Mouse (Mus musculus) forebrain, embryonic 10.5 days (tissue): ENCODE measurements around the gene Yju2. TPM values are rescaled to one million over a fixed set of nuclear protein-coding genes. Genes with fewer than 3 reads are reported as not detected.
A peak's percentile ranks its signal among the peaks of the same experiment; 100 is the strongest.
"Not testable (repeated sequence)": the region's sequence is repeated elsewhere in the genome, so short reads cannot be mapped to it uniquely, and the experiment has no call there.

ENCODE experiments used
- DNase-seq: peaks from one replicate; pipeline ENCODE4 v3.0.0-alpha.2; 2017; ENCODE audit warnings: low spot score; ENCODE audit errors: extremely low spot score
- H3K27ac ChIP-seq: fragments of 300-500 bp; sonication (generic); 2 replicates; pipeline ENCODE4 v1.5.1; 2016; ENCODE audit warnings: mild to moderate bottlenecking
- H3K27me3 ChIP-seq: fragments of 300-500 bp; sonication (generic); 2 replicates; pipeline ENCODE4 v1.6.1; 2016; ENCODE audit warnings: mild to moderate bottlenecking; ENCODE audit not compliant: poor library complexity, severe bottlenecking
- H3K36me3 ChIP-seq: fragments of 300-500 bp; sonication (generic); replicated peaks from 2 replicates; pipeline ENCODE4 v1.6.1; 2016; ENCODE audit warnings: mild to moderate bottlenecking, moderate library complexity
- H3K4me1 ChIP-seq: fragments of 300-500 bp; sonication (generic); 2 replicates; pipeline ENCODE4 v1.6.1; 2016
- H3K4me3 ChIP-seq: fragments of 300-500 bp; sonication (generic); 2 replicates; pipeline ENCODE4 v1.5.1; 2016; ENCODE audit warnings: mild to moderate bottlenecking, moderate library complexity
- H3K9me3 ChIP-seq: fragments of 300-500 bp; sonication (generic); 2 replicates; pipeline ENCODE4 v1.6.1; 2016; ENCODE audit warnings: mild to moderate bottlenecking, moderate library complexity
- WGBS: fragments of 180-500 bp; shearing (Covaris S2); methylation state at CpG from one replicate; pipeline ENCODE4 v1.1.7; 2016; 5-methylcytosine and 5-hydroxymethylcytosine counted together
- polyA plus RNA-seq: library from polyadenylated mRNA; unstranded; fragments of >200 nt; fragmentation: Nextera tagmentation; extraction: Ambion mirVana; gene quantifications from 2 replicates; pipeline ENCODE4 v1.2.1, GENCODE M21; 2016

The Yju2 gene
- 29.2 and 30.4 TPM in 2 replicates for polyA plus RNA-seq

GRCm38 (mm10) chr17:55958918-55959728 is at the start of gene Yju2:
Gene Yju2, plus strand, starts transcription at chr17:55959099.
- Histone ChIP-seq H3K4me3 (peak within 1 kb of the TSS; percentile 63), H3K4me1 (peaks cover 44% of the 10 kb centered on the region), H3K36me3 (peaks cover 33% of the 10 kb centered on the region), H3K27me3 (peaks cover 15% of the 10 kb centered on the region), H3K9me3 (no peaks in the 10 kb centered on the region), H3K27ac (peak within 1 kb of the TSS; percentile 91)
- under 1% methylated on average over 46 of the region's 46 CpGs for WGBS
- peak; percentile 93 for DNase-seq

GRCm38 (mm10) chr17:55931553-55932502 is 27.1 kb upstream of the Yju2 start:
- Histone ChIP-seq H3K27me3 (no peaks in the 10 kb centered on the region), H3K4me1 (peaks cover 15% of the 10 kb centered on the region), H3K36me3 (no peaks in the 10 kb centered on the region), H3K4me3 (peak overlapping the region; percentile 65), H3K27ac (peak overlapping the region; percentile 94), H3K9me3 (peaks cover 7% of the 10 kb centered on the region; the same call in 1 of the 2 replicates)
- DNase-seq, result peak; percentile 84
- 1% methylated on average over 33 of the region's 33 CpGs for WGBS

GRCm38 (mm10) chr17:55932635-55933034 is 26.3 kb upstream of the Yju2 start:
- H3K9me3 ChIP-seq, result peaks cover 7% of the 10 kb centered on the region; the same call in 1 of the 2 replicates
- DNase-seq, result no peak
- H3K36me3 ChIP-seq, result no peaks in the 10 kb centered on the region
- peak overlapping the region; percentile 94 for H3K27ac ChIP-seq
- H3K4me1 ChIP-seq, result peaks cover 15% of the 10 kb centered on the region
- WGBS, result 73% methylated on average over 2 of the region's 2 CpGs
- no peaks in the 10 kb centered on the region for H3K27me3 ChIP-seq
- H3K4me3 ChIP-seq, result peak overlapping the region; percentile 65

- Histone ChIP-seq H3K36me3 (peaks cover 5% of the 10 kb centered on the region), H3K4me3 (no peak overlapping the region), H3K27ac (no peak overlapping the region)
These were observed 25.7 kb upstream of the Yju2 start for GRCm38 (mm10) chr17:55933191-55933590.

GRCm38 (mm10) chr17:55944387-55944865 is 14.5 kb upstream of the Yju2 start:
- peaks cover 12% of the 10 kb centered on the region for H3K4me1 ChIP-seq
- H3K27me3 ChIP-seq, DNase-seq, H3K9me3 ChIP-seq: not testable (repeated sequence)
- H3K27ac ChIP-seq, result peak overlapping the region; percentile 90
- H3K36me3 ChIP-seq, result peaks cover 23% of the 10 kb centered on the region
- H3K4me3 ChIP-seq, result peak overlapping the region; percentile 59
- 42% methylated on average over 10 of the region's 10 CpGs for WGBS

More at GRCm38 (mm10) chr17:55933191-55933590, 25.7 kb upstream of the Yju2 start:
- DNase-seq, result no peak
- WGBS, result 95% methylated on average over 15 of the region's 15 CpGs
- Histone ChIP-seq H3K27me3 (no peaks in the 10 kb centered on the region), H3K4me1 (peaks cover 15% of the 10 kb centered on the region), H3K9me3 (peaks cover 11% of the 10 kb centered on the region)

- under 1% methylated on average over 56 of the region's 56 CpGs for WGBS
These were observed 13.8 kb upstream of the Yju2 start for GRCm38 (mm10) chr17:55944866-55945682.

GRCm38 (mm10) chr17:55945696-55946095 is 13.2 kb upstream of the Yju2 start:
- 34% methylated on average over 5 of the region's 5 CpGs for WGBS
- H3K27me3 ChIP-seq, result no peaks in the 10 kb centered on the region

More at GRCm38 (mm10) chr17:55944866-55945682, 13.8 kb upstream of the Yju2 start:
- H3K9me3 ChIP-seq, H3K27me3 ChIP-seq: not testable (repeated sequence)
- peak overlapping the region; percentile 59 for H3K4me3 ChIP-seq
- H3K27ac ChIP-seq, result peak overlapping the region; percentile 90
- H3K4me1 ChIP-seq, result peaks cover 12% of the 10 kb centered on the region
- peaks cover 16% of the 10 kb centered on the region for H3K36me3 ChIP-seq
- peak; percentile 76 for DNase-seq

GRCm38 (mm10) chr17:55948647-55949046 is 10.3 kb upstream of the Yju2 start:
- Histone ChIP-seq H3K27me3 (0 out of 2 replicates have a peak, but pooled peaks cover 3% of the 10 kb centered on the region), H3K9me3 (no peaks in the 10 kb centered on the region), H3K36me3 (no peaks in the 10 kb centered on the region), H3K4me1 (peaks cover 12% of the 10 kb centered on the region), H3K4me3 (no peak overlapping the region), H3K27ac (no peak overlapping the region)
- no peak for DNase-seq
- WGBS, result 86% methylated on average over 4 of the region's 4 CpGs

More at GRCm38 (mm10) chr17:55945696-55946095, 13.2 kb upstream of the Yju2 start:
- H3K36me3 ChIP-seq, result peaks cover 10% of the 10 kb centered on the region
- peaks cover 12% of the 10 kb centered on the region for H3K4me1 ChIP-seq
- H3K4me3 ChIP-seq, result peak overlapping the region; percentile 59
- no peak for DNase-seq
- peak overlapping the region; percentile 90 for H3K27ac ChIP-seq
- H3K9me3 ChIP-seq, result no peaks in the 10 kb centered on the region

GRCm38 (mm10) chr17:55949400-55949799 is 9.5 kb upstream of the Yju2 start, which contains the start of gene Zfp119b:
Gene Zfp119b, minus strand, starts transcription at chr17:55949500.
- no peak within 1 kb of the TSS for H3K27ac ChIP-seq
- H3K4me3 ChIP-seq, result no peak within 1 kb of the TSS
- DNase-seq, result no peak
- H3K27me3 ChIP-seq, result peaks cover 7% of the 10 kb centered on the region
- WGBS, result 89% methylated on average over 2 of the region's 2 CpGs
- peaks cover 13% of the 10 kb centered on the region for H3K4me1 ChIP-seq
- H3K36me3 ChIP-seq, result no peaks in the 10 kb centered on the region
- H3K9me3 ChIP-seq, result no peaks in the 10 kb centered on the region

- Histone ChIP-seq H3K9me3 (no peaks in the 10 kb centered on the region), H3K4me1 (peaks cover 7% of the 10 kb centered on the region), H3K4me3 (no peak overlapping the region), H3K27ac (no peak overlapping the region), H3K27me3 (peaks cover 19% of the 10 kb centered on the region), H3K36me3 (no peaks in the 10 kb centered on the region)
- 83% methylated on average over 9 of the region's 9 CpGs for WGBS
- peak; percentile 12 for DNase-seq
These were observed 8.3 kb upstream of the Yju2 start for GRCm38 (mm10) chr17:55950601-55951000.

GRCm38 (mm10) chr17:55952041-55952440 is 6.9 kb upstream of the Yju2 start:
- Histone ChIP-seq H3K36me3 (no peaks in the 10 kb centered on the region), H3K27me3 (peaks cover 19% of the 10 kb centered on the region), H3K27ac (no peak overlapping the region), H3K9me3 (no peaks in the 10 kb centered on the region), H3K4me3 (no peak overlapping the region), H3K4me1 (peaks cover 17% of the 10 kb centered on the region)
- DNase-seq, result peak; percentile 12
